Mouse (Mus musculus) intestine, embryonic 16.5 days (tissue): Measurements from ENCODE around the gene Scrg1. TPM values are rescaled to one million over a fixed set of nuclear protein-coding genes. Genes with fewer than 3 reads are reported as not detected.
A peak's percentile ranks its signal among the peaks of the same experiment; 100 is the strongest.

Source experiments
- ATAC-seq: fragments of 200-750 bp; cut with Nextera tagmentation; 2 replicates; pipeline ENCODE4 v1.8.0; 2017; ENCODE audit warnings: moderate TSS enrichment, moderate library complexity
- H3K27ac ChIP-seq: fragments of 300-500 bp; sonication (generic); 2 replicates; pipeline ENCODE4 v1.5.1; 2014; ENCODE audit warnings: mild to moderate bottlenecking, low read length
- H3K27me3 ChIP-seq: fragments of 300-500 bp; sonication (generic); replicated peaks from 2 replicates; pipeline ENCODE4 v1.6.1; 2014; ENCODE audit warnings: low read length, control low read depth, mixed read lengths; ENCODE audit not compliant: control insufficient read depth, insufficient read depth
- H3K36me3 ChIP-seq: fragments of 300-500 bp; sonication (generic); 2 replicates; pipeline ENCODE4 v1.6.1; 2014; ENCODE audit warnings: low read length, control low read depth; ENCODE audit not compliant: control insufficient read depth, insufficient read depth
- H3K4me1 ChIP-seq: fragments of 300-500 bp; sonication (generic); 2 replicates; pipeline ENCODE4 v1.6.1; 2014; ENCODE audit warnings: low read length, control low read depth, mixed read lengths; ENCODE audit not compliant: control insufficient read depth, insufficient read depth
- H3K4me2 ChIP-seq: fragments of 300-500 bp; sonication (generic); 2 replicates; pipeline ENCODE4 v1.6.1; 2014; ENCODE audit warnings: low read depth, low read length, control low read depth
- H3K4me3 ChIP-seq: fragments of 300-500 bp; sonication (generic); 2 replicates; pipeline ENCODE4 v1.5.1; 2014; ENCODE audit warnings: mild to moderate bottlenecking, low read length
- H3K9ac ChIP-seq: fragments of 300-500 bp; sonication (generic); 2 replicates; pipeline ENCODE4 v1.6.1; 2014; ENCODE audit warnings: low read depth, low read length
- H3K9me3 ChIP-seq: fragments of 300-500 bp; sonication (generic); 2 replicates; pipeline ENCODE4 v1.6.1; 2016; ENCODE audit warnings: low read length, control low read depth; ENCODE audit not compliant: control insufficient read depth
- WGBS: fragments of 180-500 bp; shearing (Covaris S2); extraction: QIAGEN DNeasy Blood & Tissue Kit; methylation state at CpG from one replicate; pipeline ENCODE4 v1.1.7; 2014; 5-methylcytosine and 5-hydroxymethylcytosine counted together
- polyA plus RNA-seq: library from polyadenylated mRNA; unstranded; fragments of >200 nt; fragmentation: Nextera tagmentation; extraction: Ambion mirVana; gene quantifications from 2 replicates; pipeline ENCODE4 v1.2.1, GENCODE M21; 2015

The Scrg1 gene
- polyA plus RNA-seq, 1 experiment from 2014 or later, result 0.27 TPM

- no peak for ATAC-seq
- Histone ChIP-seq H3K9ac (no peak overlapping the region), H3K4me1 (peaks cover 4% of the 10 kb centered on the region; the same call in 1 of the 2 replicates), H3K36me3 (no peaks in the 10 kb centered on the region), H3K27me3 (no peaks in the 10 kb centered on the region), H3K27ac (no peak overlapping the region), H3K4me2 (no peak overlapping the region), H3K4me3 (no peak overlapping the region), H3K9me3 (no peaks in the 10 kb centered on the region)
- WGBS, result 95% methylated on average over 5 of the region's 5 CpGs
Measured at GRCm38 (mm10) chr8:57470863-57471262, 15.1 kb downstream of the Scrg1 start.

- no peaks in the 10 kb centered on the region for H3K27me3 ChIP-seq
Measured at GRCm38 (mm10) chr8:57473751-57474150, 18.0 kb downstream of the Scrg1 start.

GRCm38 (mm10) chr8:57478406-57478805 is 22.7 kb downstream of the Scrg1 start:
- H3K27ac ChIP-seq, result no peak overlapping the region
- H3K4me1 ChIP-seq, result no peaks in the 10 kb centered on the region
- no peak overlapping the region for H3K9ac ChIP-seq
- H3K4me3 ChIP-seq, result no peak overlapping the region
- peaks cover 2% of the 10 kb centered on the region; the same call in 1 of the 2 replicates for H3K36me3 ChIP-seq
- no peaks in the 10 kb centered on the region for H3K9me3 ChIP-seq
- no peaks in the 10 kb centered on the region for H3K27me3 ChIP-seq
- 60% methylated on average over 3 of the region's 3 CpGs for WGBS
- no peak for ATAC-seq
- no peak overlapping the region for H3K4me2 ChIP-seq

More at GRCm38 (mm10) chr8:57473751-57474150, 18.0 kb downstream of the Scrg1 start:
- Histone ChIP-seq H3K9me3 (no peaks in the 10 kb centered on the region), H3K27ac (no peak overlapping the region), H3K36me3 (no peaks in the 10 kb centered on the region), H3K4me3 (no peak overlapping the region), H3K9ac (no peak overlapping the region), H3K4me2 (no peak overlapping the region), H3K4me1 (peaks cover 1% of the 10 kb centered on the region; the same call in 1 of the 2 replicates)
- WGBS, result 66% methylated on average over 6 of the region's 6 CpGs
- no peak for ATAC-seq

- Histone ChIP-seq H3K27me3 (no peaks in the 10 kb centered on the region), H3K4me1 (no peaks in the 10 kb centered on the region), H3K36me3 (peaks cover 2% of the 10 kb centered on the region; the same call in 1 of the 2 replicates), H3K9ac (no peak overlapping the region), H3K27ac (no peak overlapping the region), H3K9me3 (no peaks in the 10 kb centered on the region), H3K4me2 (no peak overlapping the region), H3K4me3 (no peak overlapping the region)
- WGBS, result 93% methylated on average over 8 of the region's 8 CpGs
- ATAC-seq, result no peak
Measured at GRCm38 (mm10) chr8:57479700-57480099, 24.0 kb downstream of the Scrg1 start.

GRCm38 (mm10) chr8:57480606-57481005 is 24.9 kb downstream of the Scrg1 start:
- ATAC-seq, result no peak
- WGBS, result 81% methylated on average over 4 of the region's 4 CpGs
- no peaks in the 10 kb centered on the region for H3K9me3 ChIP-seq

GRCm38 (mm10) chr8:57486491-57487440 is 31.0 kb downstream of the Scrg1 start:
- peak; percentile 56 for ATAC-seq
- Histone ChIP-seq H3K4me2 (peak overlapping the region; percentile 64), H3K4me1 (peaks cover 6% of the 10 kb centered on the region), H3K9ac (peak overlapping the region; percentile 82), H3K27me3 (no peaks in the 10 kb centered on the region), H3K4me3 (peak overlapping the region; percentile 84), H3K9me3 (no peaks in the 10 kb centered on the region), H3K27ac (peak overlapping the region; percentile 95), H3K36me3 (peaks cover 2% of the 10 kb centered on the region; the same call in 1 of the 2 replicates)
- WGBS, result under 1% methylated on average over 54 of the region's 54 CpGs

More at GRCm38 (mm10) chr8:57480606-57481005, 24.9 kb downstream of the Scrg1 start:
- Histone ChIP-seq H3K4me2 (no peak overlapping the region), H3K9ac (no peak overlapping the region), H3K27ac (no peak overlapping the region), H3K27me3 (no peaks in the 10 kb centered on the region), H3K36me3 (peaks cover 2% of the 10 kb centered on the region; the same call in 1 of the 2 replicates), H3K4me1 (no peaks in the 10 kb centered on the region), H3K4me3 (no peak overlapping the region)

GRCm38 (mm10) chr8:57487441-57488155 is 31.9 kb downstream of the Scrg1 start, which contains the start of gene Sap30:
Gene Sap30 (minus strand): TSS chr8:57487860.
- peak within 1 kb of the TSS; percentile 82 for H3K9ac ChIP-seq
- under 1% methylated on average over 66 of the region's 66 CpGs for WGBS
- peaks cover 6% of the 10 kb centered on the region for H3K4me1 ChIP-seq
- H3K27ac ChIP-seq, result peak within 1 kb of the TSS; percentile 95
- ATAC-seq, result peak; percentile 96
- H3K36me3 ChIP-seq, result peaks cover 2% of the 10 kb centered on the region; the same call in 1 of the 2 replicates
- no peaks in the 10 kb centered on the region for H3K27me3 ChIP-seq
- peak within 1 kb of the TSS; percentile 81 for H3K4me2 ChIP-seq
- H3K4me3 ChIP-seq, result peak within 1 kb of the TSS; percentile 84
- H3K9me3 ChIP-seq, result no peaks in the 10 kb centered on the region

- under 1% methylated on average over 25 of the region's 25 CpGs for WGBS
- Histone ChIP-seq H3K4me1 (peaks cover 6% of the 10 kb centered on the region), H3K4me2 (peak overlapping the region; percentile 81), H3K27me3 (no peaks in the 10 kb centered on the region), H3K27ac (peak overlapping the region; percentile 93), H3K4me3 (peak overlapping the region; percentile 84), H3K9ac (peak overlapping the region; percentile 75), H3K36me3 (no peaks in the 10 kb centered on the region), H3K9me3 (no peaks in the 10 kb centered on the region)
- peak; percentile 23 for ATAC-seq
Measured at GRCm38 (mm10) chr8:57488312-57488765, 32.6 kb downstream of the Scrg1 start.

GRCm38 (mm10) chr8:57489366-57489765 is 33.6 kb downstream of the Scrg1 start:
- H3K36me3 ChIP-seq, result no peaks in the 10 kb centered on the region
- ATAC-seq, result no peak
- no peak overlapping the region for H3K9ac ChIP-seq
- H3K4me2 ChIP-seq, result no peak overlapping the region
- no peaks in the 10 kb centered on the region for H3K27me3 ChIP-seq
- no peaks in the 10 kb centered on the region for H3K9me3 ChIP-seq
- peaks cover 6% of the 10 kb centered on the region for H3K4me1 ChIP-seq
- 100% methylated on average over 1 of the region's 1 CpGs for WGBS
- H3K27ac ChIP-seq, result peak overlapping the region; percentile 30; the same call in 1 of the 2 replicates
- no peak overlapping the region for H3K4me3 ChIP-seq
